Mouse (Mus musculus) lung, embryonic 16.5 days (tissue): ENCODE data around the gene Ccdc171. TPM values are rescaled to one million over a fixed set of nuclear protein-coding genes. Genes with fewer than 3 reads are reported as not detected.

ENCODE experiments used
- ATAC-seq: fragments of 200-750 bp; cut with Nextera tagmentation; 2 replicates; pipeline ENCODE4 v1.8.0; 2017; ENCODE audit warnings: low read depth, mild to moderate bottlenecking, moderate library complexity
- H3K27ac ChIP-seq: fragments of 300-500 bp; sonication (generic); 2 replicates; pipeline ENCODE4 v1.5.1; 2014; ENCODE audit warnings: mild to moderate bottlenecking, control low read depth, low read length
- H3K27me3 ChIP-seq: fragments of 300-500 bp; sonication (generic); 2 replicates; pipeline ENCODE4 v1.6.1; 2014; ENCODE audit warnings: low read depth, low read length, mixed read lengths; ENCODE audit not compliant: control insufficient read depth, insufficient read depth
- H3K36me3 ChIP-seq: fragments of 300-500 bp; sonication (generic); 2 replicates; pipeline ENCODE4 v1.6.1; 2014; ENCODE audit warnings: low read length; ENCODE audit not compliant: control insufficient read depth, insufficient read depth
- H3K4me1 ChIP-seq: fragments of 300-500 bp; sonication (generic); replicated peaks from 2 replicates; pipeline ENCODE4 v1.6.1; 2014; ENCODE audit warnings: low read length, mixed read lengths; ENCODE audit not compliant: control insufficient read depth, insufficient read depth
- H3K4me2 ChIP-seq: fragments of 300-500 bp; sonication (generic); 2 replicates; pipeline ENCODE4 v1.6.1; 2014; ENCODE audit warnings: low read depth, low read length, control low read depth
- H3K4me3 ChIP-seq: fragments of 300-500 bp; sonication (generic); 2 replicates; pipeline ENCODE4 v1.5.1; 2014; ENCODE audit warnings: mild to moderate bottlenecking, low read length, control low read depth
- H3K9ac ChIP-seq: fragments of 300-500 bp; sonication (generic); 2 replicates; pipeline ENCODE4 v1.6.1; 2014; ENCODE audit warnings: low read length, control low read depth
- H3K9me3 ChIP-seq: fragments of 300-500 bp; sonication (generic); 2 replicates; pipeline ENCODE4 v1.6.1; 2016; ENCODE audit warnings: low read length; ENCODE audit not compliant: control insufficient read depth
- WGBS: fragments of 180-500 bp; shearing (Covaris S2); extraction: QIAGEN DNeasy Blood & Tissue Kit; methylation state at CpG from one replicate; pipeline ENCODE4 v1.1.7; 2014; 5-methylcytosine and 5-hydroxymethylcytosine counted together
- polyA plus RNA-seq: library from polyadenylated mRNA; unstranded; fragments of >200 nt; fragmentation: Nextera tagmentation; extraction: Ambion mirVana; gene quantifications from 2 replicates; pipeline ENCODE4 v1.2.1, GENCODE M21; 2015

Ccdc171 gene
- polyA plus RNA-seq, 1 experiment from 2014 or later = 4.5 TPM

GRCm38 (mm10) chr4:83785115-83785514 lies 259.8 kb downstream of the Ccdc171 start:
- ATAC-seq = no peak
- Histone ChIP-seq H3K4me3 (no peak overlapping the region), H3K9ac (no peak overlapping the region), H3K36me3 (no peaks in the 10 kb centered on the region), H3K9me3 (no peaks in the 10 kb centered on the region), H3K4me1 (no peaks in the 10 kb centered on the region), H3K4me2 (no peak overlapping the region), H3K27ac (no peak overlapping the region), H3K27me3 (no peaks in the 10 kb centered on the region)
- WGBS = 79% methylated on average over 2 of the region's 2 CpGs

GRCm38 (mm10) chr4:83791811-83792210 lies 266.5 kb downstream of the Ccdc171 start:
- 36% methylated on average over 13 of the region's 13 CpGs for WGBS
- Histone ChIP-seq H3K4me3 (no peak overlapping the region), H3K9me3 (no peaks in the 10 kb centered on the region), H3K9ac (no peak overlapping the region), H3K4me1 (no peaks in the 10 kb centered on the region), H3K27ac (no peak overlapping the region), H3K4me2 (no peak overlapping the region), H3K27me3 (no peaks in the 10 kb centered on the region), H3K36me3 (no peaks in the 10 kb centered on the region)
- no peak for ATAC-seq

GRCm38 (mm10) chr4:83794315-83794922 lies 269.1 kb downstream of the Ccdc171 start:
- H3K4me3 ChIP-seq = no peak overlapping the region
- H3K27ac ChIP-seq = no peak overlapping the region
- H3K9ac ChIP-seq = no peak overlapping the region
- H3K36me3 ChIP-seq = no peaks in the 10 kb centered on the region
- WGBS = 19% methylated on average over 9 of the region's 9 CpGs
- H3K4me2 ChIP-seq = peak overlapping the region; percentile 17; the same call in 1 of the 2 replicates
- no peaks in the 10 kb centered on the region for H3K27me3 ChIP-seq
- 0 out of 2 replicates have a peak, but pooled peaks have one; percentile 65 for ATAC-seq
- no peaks in the 10 kb centered on the region for H3K9me3 ChIP-seq
- H3K4me1 ChIP-seq = no peaks in the 10 kb centered on the region

- Histone ChIP-seq H3K27ac (no peak overlapping the region), H3K9me3 (no peaks in the 10 kb centered on the region), H3K27me3 (no peaks in the 10 kb centered on the region), H3K4me2 (no peak overlapping the region), H3K4me1 (no peaks in the 10 kb centered on the region), H3K9ac (no peak overlapping the region), H3K36me3 (no peaks in the 10 kb centered on the region), H3K4me3 (no peak overlapping the region)
- 62% methylated on average over 5 of the region's 5 CpGs for WGBS
- ATAC-seq = no peak
Observed at GRCm38 (mm10) chr4:83794930-83795459, 269.6 kb downstream of the Ccdc171 start.

GRCm38 (mm10) chr4:83797976-83798375 lies 272.6 kb downstream of the Ccdc171 start:
- H3K4me1 ChIP-seq = no peaks in the 10 kb centered on the region
- no peak overlapping the region for H3K4me3 ChIP-seq
- H3K9ac ChIP-seq = no peak overlapping the region
- no peaks in the 10 kb centered on the region for H3K27me3 ChIP-seq
- H3K27ac ChIP-seq = no peak overlapping the region
- WGBS = 74% methylated on average over 14 of the region's 14 CpGs
- no peaks in the 10 kb centered on the region for H3K36me3 ChIP-seq
- H3K4me2 ChIP-seq = no peak overlapping the region
- no peak for ATAC-seq
- H3K9me3 ChIP-seq = no peaks in the 10 kb centered on the region

- Histone ChIP-seq H3K4me2 (no peak overlapping the region), H3K27me3 (no peaks in the 10 kb centered on the region), H3K9ac (no peak overlapping the region), H3K27ac (no peak overlapping the region), H3K9me3 (no peaks in the 10 kb centered on the region), H3K36me3 (no peaks in the 10 kb centered on the region), H3K4me1 (no peaks in the 10 kb centered on the region), H3K4me3 (no peak overlapping the region)
- ATAC-seq = no peak
- 34% methylated on average over 21 of the region's 21 CpGs for WGBS
Observed at GRCm38 (mm10) chr4:83798674-83799430, 273.5 kb downstream of the Ccdc171 start.

GRCm38 (mm10) chr4:83800402-83800801 lies 275.1 kb downstream of the Ccdc171 start:
- no peak for ATAC-seq
- 59% methylated on average over 3 of the region's 3 CpGs for WGBS

GRCm38 (mm10) chr4:83816925-83817324 lies 291.6 kb downstream of the Ccdc171 start:
- Histone ChIP-seq H3K4me1 (no peaks in the 10 kb centered on the region), H3K4me3 (no peak overlapping the region), H3K4me2 (no peak overlapping the region), H3K9me3 (no peaks in the 10 kb centered on the region), H3K9ac (no peak overlapping the region), H3K27ac (no peak overlapping the region), H3K36me3 (no peaks in the 10 kb centered on the region), H3K27me3 (no peaks in the 10 kb centered on the region)
- no peak for ATAC-seq
- 86% methylated on average over 4 of the region's 4 CpGs for WGBS

More at GRCm38 (mm10) chr4:83800402-83800801, 275.1 kb downstream of the Ccdc171 start:
- Histone ChIP-seq H3K27ac (no peak overlapping the region), H3K9ac (no peak overlapping the region), H3K4me1 (no peaks in the 10 kb centered on the region), H3K36me3 (no peaks in the 10 kb centered on the region), H3K4me3 (no peak overlapping the region), H3K4me2 (no peak overlapping the region), H3K27me3 (no peaks in the 10 kb centered on the region), H3K9me3 (peaks cover 4% of the 10 kb centered on the region)

GRCm38 (mm10) chr4:83829718-83830459 lies 304.5 kb downstream of the Ccdc171 start:
- ATAC-seq = no peak
- WGBS = 87% methylated on average over 4 of the region's 4 CpGs
- H3K4me3 ChIP-seq = no peak overlapping the region
- H3K36me3 ChIP-seq = no peaks in the 10 kb centered on the region
- H3K9ac ChIP-seq = no peak overlapping the region
- peaks cover 2% of the 10 kb centered on the region; the same call in 1 of the 2 replicates for H3K4me1 ChIP-seq
- H3K4me2 ChIP-seq = no peak overlapping the region
- H3K27me3 ChIP-seq = no peaks in the 10 kb centered on the region
- H3K27ac ChIP-seq = no peak overlapping the region
- H3K9me3 ChIP-seq = no peaks in the 10 kb centered on the region
